Mouse (Mus musculus): ENCODE data around the gene Gsk3b.
"Not testable (repeated sequence)": the region's sequence is repeated elsewhere in the genome, so short reads cannot be mapped to it uniquely, and the experiment has no call there.

Gene Gsk3b

GRCm38 (mm10) chr16:38100569-38100968, 11.8 kb downstream of the Gsk3b start:
- no peak for DNase-seq (ENCODE audit: low spot score)

GRCm38 (mm10) chr16:38105453-38105852, 16.7 kb downstream of the Gsk3b start:
- no peak for DNase-seq (ENCODE audit: low spot score)

- DNase-seq (ENCODE audit: low spot score): no peak
Measured at GRCm38 (mm10) chr16:38106542-38106941, 17.7 kb downstream of the Gsk3b start.

GRCm38 (mm10) chr16:38110001-38110400, 21.2 kb downstream of the Gsk3b start:
- no peak for DNase-seq (ENCODE audit: low spot score)

- no peak for DNase-seq (ENCODE audit: low spot score)
Measured at GRCm38 (mm10) chr16:38110575-38110974, 21.8 kb downstream of the Gsk3b start.

- no peak for DNase-seq (ENCODE audit: low spot score)
Measured at GRCm38 (mm10) chr16:38114074-38114473, 25.3 kb downstream of the Gsk3b start.

GRCm38 (mm10) chr16:38117909-38118308, 29.1 kb downstream of the Gsk3b start:
- DNase-seq (ENCODE audit: low spot score): not testable (repeated sequence)

GRCm38 (mm10) chr16:38118723-38119122, 29.9 kb downstream of the Gsk3b start:
- DNase-seq (ENCODE audit: low spot score): no peak

- no peak for DNase-seq (ENCODE audit: low spot score)
Measured at GRCm38 (mm10) chr16:38119286-38119685, 30.5 kb downstream of the Gsk3b start.

- no peak for DNase-seq (ENCODE audit: low spot score)
Measured at GRCm38 (mm10) chr16:38129171-38129570, 40.4 kb downstream of the Gsk3b start.

GRCm38 (mm10) chr16:38131041-38131440, 42.2 kb downstream of the Gsk3b start:
- no peak for DNase-seq (ENCODE audit: low spot score)

- peak; percentile 47 for DNase-seq (ENCODE audit: low spot score)
Measured at GRCm38 (mm10) chr16:38131756-38132155, 43.0 kb downstream of the Gsk3b start.

GRCm38 (mm10) chr16:38132210-38132609, 43.4 kb downstream of the Gsk3b start:
- no peak for DNase-seq (ENCODE audit: low spot score)

GRCm38 (mm10) chr16:38137296-38137695, 48.5 kb downstream of the Gsk3b start:
- peak; percentile 46 for DNase-seq (ENCODE audit: low spot score)

- no peak for DNase-seq (ENCODE audit: low spot score)
Measured at GRCm38 (mm10) chr16:38144898-38145297, 56.1 kb downstream of the Gsk3b start.

- DNase-seq (ENCODE audit: low spot score): no peak
Measured at GRCm38 (mm10) chr16:38150555-38150954, 61.8 kb downstream of the Gsk3b start.

GRCm38 (mm10) chr16:38157854-38158622, 69.2 kb downstream of the Gsk3b start:
- DNase-seq (ENCODE audit: low spot score): no peak

- DNase-seq (ENCODE audit: low spot score): no peak
Measured at GRCm38 (mm10) chr16:38162019-38162418, 73.2 kb downstream of the Gsk3b start.

GRCm38 (mm10) chr16:38164811-38165591, 76.2 kb downstream of the Gsk3b start:
- DNase-seq (ENCODE audit: low spot score): no peak

GRCm38 (mm10) chr16:38168971-38169370, 80.2 kb downstream of the Gsk3b start:
- DNase-seq (ENCODE audit: low spot score): no peak

- DNase-seq (ENCODE audit: low spot score): no peak
Measured at GRCm38 (mm10) chr16:38179150-38179549, 90.3 kb downstream of the Gsk3b start.

- DNase-seq (ENCODE audit: low spot score): no peak
Measured at GRCm38 (mm10) chr16:38181421-38181820, 92.6 kb downstream of the Gsk3b start.

GRCm38 (mm10) chr16:38184657-38185269, 96.0 kb downstream of the Gsk3b start:
- DNase-seq (ENCODE audit: low spot score): no peak

All from embryo, embryonic 10.5 days (tissue).